Mouse (Mus musculus) effector memory CD4-positive, alpha-beta T cell, adult 7 months (primary cell): ENCODE measurements around the gene Olfr187. TPM values are rescaled to one million over a fixed set of nuclear protein-coding genes. Genes with fewer than 3 reads are reported as not detected.

Source experiments
- polyA plus RNA-seq: library from polyadenylated mRNA; unstranded; fragments of 100-300 nt; shearing (Covaris generic); gene quantifications from one replicate; pipeline ENCODE4 v1.2.1, GENCODE M21; 2017

Gene Olfr187
- not detected for polyA plus RNA-seq

DNA sequence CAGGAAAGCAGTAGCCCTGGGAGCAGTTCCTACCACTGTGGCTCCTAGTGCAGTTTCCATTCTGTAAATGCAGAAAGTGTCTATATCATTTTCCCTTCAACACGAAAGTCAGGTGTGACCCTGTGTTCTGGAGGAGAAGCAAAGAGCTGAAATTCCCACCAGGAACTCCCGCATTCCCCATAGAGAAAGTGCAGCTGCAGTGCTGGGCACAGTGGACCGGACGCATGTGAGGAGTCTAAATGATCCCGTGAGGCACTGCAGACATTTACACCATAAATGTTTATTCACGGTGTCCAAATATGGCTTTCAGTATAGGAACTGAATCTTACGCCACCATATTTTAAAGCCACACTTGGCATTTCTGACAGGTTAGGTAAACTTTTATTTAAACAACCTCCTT, at the start of gene Olfr187:
TSS of gene Olfr187 (minus strand) at position 58 of the 400 bp plus-strand sequence.

GRCm38 (mm10) chr16:59077905-59078304, 38.3 kb upstream of the Olfr187 start, which contains the start of gene Olfr190:
TSS of gene Olfr190 (minus strand) at chr16:59078005.

DNA sequence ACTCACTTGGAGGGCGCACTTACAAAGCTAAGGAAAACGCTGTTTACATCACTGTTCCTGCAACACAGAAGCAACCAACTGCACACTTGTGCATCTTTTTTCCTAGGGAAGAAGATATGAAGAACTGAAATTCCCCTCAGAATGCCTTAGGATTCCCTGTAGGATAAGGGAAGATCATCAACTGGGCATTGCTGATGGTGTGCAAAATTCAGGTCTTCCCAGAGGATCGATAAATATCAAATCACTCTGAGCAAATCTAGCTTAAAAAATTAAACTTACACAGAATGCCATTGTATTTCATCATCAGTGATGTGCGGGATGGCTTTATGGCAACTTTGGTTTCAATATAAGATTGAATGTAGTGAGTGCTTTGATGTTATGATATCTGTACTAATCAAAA, 9.4 kb downstream of the Olfr187 start, which contains the start of gene Olfr186:
TSS of gene Olfr186 (minus strand) at position 101 of the 400 bp plus-strand sequence.

DNA sequence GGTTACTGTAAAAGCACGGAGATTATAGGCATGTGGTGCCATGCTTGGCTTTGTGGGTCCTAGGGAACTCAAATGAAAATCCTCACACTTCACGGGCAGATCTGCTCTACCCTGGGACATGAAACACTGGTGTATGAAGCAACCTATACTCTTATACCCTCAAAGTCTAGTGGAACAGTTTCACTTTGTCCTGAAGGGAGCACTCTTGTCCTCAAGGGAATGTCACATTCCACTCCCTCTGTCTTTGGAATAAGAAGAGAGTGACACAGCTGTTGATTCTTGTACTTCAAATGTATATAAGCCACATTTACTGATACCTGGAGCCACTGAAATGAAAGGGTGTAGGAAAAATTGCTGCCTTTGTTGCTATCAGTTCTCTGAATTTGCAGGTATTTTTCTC, 44.5 kb downstream of the Olfr187 start, which contains the start of gene Olfr183:
TSS of gene Olfr183 (plus strand) at position 301 of the 400 bp plus-strand sequence.

Other genes starting within 250 kb of the Olfr187 start
- 0.77 TPM for gene Olfr173, start 239.5 kb downstream of the Olfr187 start, polyA plus RNA-seq
- not detected for gene Olfr175-ps1, start 213.0 kb downstream of the Olfr187 start, polyA plus RNA-seq
- 0.16 TPM for gene Olfr177, start 165.0 kb downstream of the Olfr187 start, polyA plus RNA-seq
- gene Olfr178, start 147.7 kb downstream of the Olfr187 start, polyA plus RNA-seq, result not detected
- gene Olfr181, start 111.0 kb downstream of the Olfr187 start, polyA plus RNA-seq, result not detected
- not detected for gene Olfr180, start 110.4 kb downstream of the Olfr187 start, polyA plus RNA-seq
- 0.27 TPM for gene Olfr183, start 44.4 kb downstream of the Olfr187 start, polyA plus RNA-seq
- gene Olfr186, start 9.5 kb downstream of the Olfr187 start, polyA plus RNA-seq, result not detected
- not detected for gene Olfr190, start 38.2 kb upstream of the Olfr187 start, polyA plus RNA-seq
- not detected for gene Olfr191, start 50.1 kb upstream of the Olfr187 start, polyA plus RNA-seq
- not detected for gene Olfr193, start 72.1 kb upstream of the Olfr187 start, polyA plus RNA-seq
- gene Olfr194, start 81.3 kb upstream of the Olfr187 start, polyA plus RNA-seq, result not detected
- gene Olfr195, start 107.3 kb upstream of the Olfr187 start, polyA plus RNA-seq, result not detected
- gene Olfr196, start 130.7 kb upstream of the Olfr187 start, polyA plus RNA-seq, result not detected
- gene Olfr198, start 163.8 kb upstream of the Olfr187 start, polyA plus RNA-seq, result not detected
- not detected for gene Olfr199, start 180.0 kb upstream of the Olfr187 start, polyA plus RNA-seq
- 0.32 TPM for gene Olfr201, start 232.9 kb upstream of the Olfr187 start, polyA plus RNA-seq
- not detected for gene Olfr202, start 247.0 kb upstream of the Olfr187 start, polyA plus RNA-seq